Mouse (Mus musculus): ENCODE results near the gene Wbp11. TPM values are rescaled to one million over a fixed set of nuclear protein-coding genes. Genes with fewer than 3 reads are reported as not detected.

The Wbp11 gene
- total and polyA plus RNA-seq, 3 experiments: 43.5 to 411 (median 294) TPM

DNA sequence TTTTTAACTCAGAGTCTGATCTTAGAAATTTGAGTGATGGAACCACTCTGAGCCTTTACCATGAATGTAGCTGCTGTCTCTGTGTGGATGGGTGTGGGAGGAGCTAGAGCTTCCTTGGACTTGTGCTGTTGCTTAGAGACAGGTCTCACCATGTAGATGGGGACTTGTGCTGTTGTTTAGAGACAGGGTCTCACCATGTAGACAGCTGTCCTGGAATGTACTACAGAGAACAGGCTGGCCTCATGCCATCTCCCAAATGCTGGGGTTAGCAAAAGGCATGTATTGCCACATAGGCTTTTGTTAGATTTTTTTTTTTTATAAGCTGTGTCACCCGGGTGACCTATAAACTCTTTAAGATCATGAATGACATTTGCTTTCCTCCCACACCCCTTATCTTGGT lies 64.1 kb downstream of the Wbp11 start:
- TF ChIP-seq GABPA (IDR thresholded peaks at IDR 0.05; ENCODE audit: low read depth, low read length) (no peak), CTCF (IDR thresholded peaks at IDR 0.05 in 2 of 3, conservative IDR thresholded peaks at IDR 0.05 in 1 of 3; ENCODE audit: control insufficient read depth in 1 of 3, insufficient read depth in 1 of 3, low read depth in 2 of 3, low read length in 3 of 3, poor library complexity in 1 of 3, severe bottlenecking in 1 of 3) (no peak), ZNF384 (IDR thresholded peaks at IDR 0.05; ENCODE audit: low read depth, low read length) (no peak), ELF1 (IDR thresholded peaks at IDR 0.05; ENCODE audit: low read depth, low read length) (no peak), ZC3H11A (IDR thresholded peaks at IDR 0.05; ENCODE audit: low read depth, low read length) (no peak), TCF12 (IDR thresholded peaks at IDR 0.05; ENCODE audit: low read depth, low read length) (no peak), E2F4 (IDR thresholded peaks at IDR 0.05; ENCODE audit: borderline replicate concordance, low read depth, low read length) (no peak), CHD1 (IDR thresholded peaks at IDR 0.05; ENCODE audit: low read depth, low read length) (no peak), MAZ (IDR thresholded peaks at IDR 0.05; ENCODE audit: low read depth, low read length) (no peak), POLR2AphosphoS5 (IDR thresholded peaks at IDR 0.05; ENCODE audit: borderline replicate concordance, low read depth, low read length) (no peak), GATA1 (IDR thresholded peaks at IDR 0.05; ENCODE audit: low read depth, low read length) (no peak), MAFK (IDR thresholded peaks at IDR 0.05; ENCODE audit: borderline replicate concordance, low read depth, low read length) (no peak), NRF1 (IDR thresholded peaks at IDR 0.05; ENCODE audit: insufficient read depth, low read depth, low read length, poor library complexity, severe bottlenecking) (no peak), SMC3 (IDR thresholded peaks at IDR 0.05; ENCODE audit: low read depth, low read length) (no peak), UBTF (IDR thresholded peaks at IDR 0.05; ENCODE audit: borderline replicate concordance, insufficient read depth, low read depth, low read length) (no peak), MEF2A (IDR thresholded peaks at IDR 0.05; ENCODE audit: extremely low read depth, insufficient replicate concordance, low read depth, low read length, poor library complexity, severe bottlenecking) (no peak), EP300 (IDR thresholded peaks at IDR 0.05; ENCODE audit: low read depth in 1 of 2, low read length in 2 of 2) (no peak), RCOR1 (IDR thresholded peaks at IDR 0.05; ENCODE audit: low read depth, low read length) (no peak), ETS1 (IDR thresholded peaks at IDR 0.05; ENCODE audit: low read depth, low read length) (no peak), BHLHE40 (IDR thresholded peaks at IDR 0.05; ENCODE audit: borderline replicate concordance, low read depth, low read length) (no peak)
- no peaks in the 10 kb centered on the region for H3K4me1 ChIP-seq (ENCODE audit: control insufficient read depth in 1 of 2, insufficient read depth in 2 of 2, low read length in 2 of 2)

More for the DNA sequence above, 64.1 kb downstream of the Wbp11 start:
- H3K79me2 ChIP-seq (ENCODE audit: control insufficient read depth, insufficient read depth, low read length, poor library complexity): no peaks in the 10 kb centered on the region
- no peak for DNase-seq (ENCODE audit: low read depth, low spot score)
- no peaks in the 10 kb centered on the region for H3K9me3 ChIP-seq (replicated peaks; ENCODE audit: insufficient read depth, low read length)
- H3K4me3 ChIP-seq (ENCODE audit: control insufficient read depth in 1 of 2, insufficient read depth in 1 of 2, low read depth in 2 of 2, low read length in 2 of 2): no peak overlapping the region
- H3K36me3 ChIP-seq (ENCODE audit: control insufficient read depth in 1 of 2, insufficient read depth in 2 of 2, low read length in 2 of 2): no peaks in the 10 kb centered on the region
- H3K27me3 ChIP-seq (ENCODE audit: control insufficient read depth in 1 of 2, insufficient read depth in 2 of 2, low read length in 2 of 2): no peaks in the 10 kb centered on the region
- no peak overlapping the region for H3K9ac ChIP-seq (ENCODE audit: control insufficient read depth, low read depth, low read length, poor library complexity, severe bottlenecking)
- no peak overlapping the region for H3K27ac ChIP-seq (ENCODE audit: control insufficient read depth, low read depth, low read length)

Other genes with a start within 250 kb of the Wbp11 start
- not detected in 2 replicates for gene Plbd1, start 166.3 kb downstream of the Wbp11 start, total RNA-seq (2012; rRNA removed)
- gene Plbd1, start 166.3 kb downstream of the Wbp11 start, polyA plus RNA-seq (2012; ENCODE audit: insufficient read depth in 1 of 2, insufficient read length in 2 of 2, low read depth in 1 of 2, low replicate concordance in 2 of 2, missing spikeins in 1 of 2): not detected
- gene Gucy2c, start 46.5 kb downstream of the Wbp11 start, total RNA-seq (2012; rRNA removed): not detected in 2 replicates
- not detected for gene Gucy2c, start 46.5 kb downstream of the Wbp11 start, polyA plus RNA-seq (2012; ENCODE audit: insufficient read depth in 1 of 2, insufficient read length in 2 of 2, low read depth in 1 of 2, low replicate concordance in 2 of 2, missing spikeins in 1 of 2)
- 306 and 416 TPM in 2 replicates for gene Hist4h4, start 23.8 kb downstream of the Wbp11 start, total RNA-seq (2012; rRNA removed)
- 1 to 10 TPM in 1 of 2 experiments, not detected in 1; 1.1 TPM for gene Hist4h4, start 23.8 kb downstream of the Wbp11 start, polyA plus RNA-seq (2012; ENCODE audit: insufficient read depth in 1 of 2, insufficient read length in 2 of 2, low read depth in 1 of 2, low replicate concordance in 2 of 2, missing spikeins in 1 of 2)
- 111 and 142 TPM in 2 replicates for gene H2afj, start 20.0 kb downstream of the Wbp11 start, total RNA-seq (2012; rRNA removed)
- 100 to 1,000 TPM in 1 of 2 experiments, not detected in 1; 176 TPM for gene H2afj, start 20.0 kb downstream of the Wbp11 start, polyA plus RNA-seq (2012; ENCODE audit: insufficient read depth in 1 of 2, insufficient read length in 2 of 2, low read depth in 1 of 2, low replicate concordance in 2 of 2, missing spikeins in 1 of 2)
- gene BC049715, start 607 bp downstream of the Wbp11 start, total RNA-seq (2012; rRNA removed): 0.26 and 0.27 TPM in 2 replicates
- gene BC049715, start 607 bp downstream of the Wbp11 start, polyA plus RNA-seq (2012; ENCODE audit: insufficient read depth in 1 of 2, insufficient read length in 2 of 2, low read depth in 1 of 2, low replicate concordance in 2 of 2, missing spikeins in 1 of 2): 1 to 10 TPM in 1 of 2 experiments, not detected in 1; 1.2 TPM
- not detected in 2 replicates for gene Smco3, start 7.2 kb upstream of the Wbp11 start, total RNA-seq (2012; rRNA removed)
- not detected for gene Smco3, start 7.2 kb upstream of the Wbp11 start, polyA plus RNA-seq (2012; ENCODE audit: insufficient read depth in 1 of 2, insufficient read length in 2 of 2, low read depth in 1 of 2, low replicate concordance in 2 of 2, missing spikeins in 1 of 2)
- gene Art4, start 29.5 kb upstream of the Wbp11 start, total RNA-seq (2012; rRNA removed): 0.13 and 0.50 TPM in 2 replicates
- under 1 TPM in 1 of 2 experiments, not detected in 1; 0.60 TPM for gene Art4, start 29.5 kb upstream of the Wbp11 start, polyA plus RNA-seq (2012; ENCODE audit: insufficient read depth in 1 of 2, insufficient read length in 2 of 2, low read depth in 1 of 2, low replicate concordance in 2 of 2, missing spikeins in 1 of 2)
- not detected in 2 replicates for gene Mgp, start 47.6 kb upstream of the Wbp11 start, total RNA-seq (2012; rRNA removed)
- not detected for gene Mgp, start 47.6 kb upstream of the Wbp11 start, polyA plus RNA-seq (2012; ENCODE audit: insufficient read depth in 1 of 2, insufficient read length in 2 of 2, low read depth in 1 of 2, low replicate concordance in 2 of 2, missing spikeins in 1 of 2)
- not detected in 2 replicates for gene Erp27, start 93.9 kb upstream of the Wbp11 start, total RNA-seq (2012; rRNA removed)
- under 1 TPM in 1 of 2 experiments, not detected in 1; 0.39 TPM for gene Erp27, start 93.9 kb upstream of the Wbp11 start, polyA plus RNA-seq (2012; ENCODE audit: insufficient read depth in 1 of 2, insufficient read length in 2 of 2, low read depth in 1 of 2, low replicate concordance in 2 of 2, missing spikeins in 1 of 2)
- gene Pde6h, start 95.6 kb upstream of the Wbp11 start, total RNA-seq (2012; rRNA removed): not detected in 2 replicates
- gene Pde6h, start 95.6 kb upstream of the Wbp11 start, polyA plus RNA-seq (2012; ENCODE audit: insufficient read depth in 1 of 2, insufficient read length in 2 of 2, low read depth in 1 of 2, low replicate concordance in 2 of 2, missing spikeins in 1 of 2): under 1 TPM in 1 of 2 experiments, not detected in 1; 0.08 TPM
- gene Arhgdib, start 113.7 kb upstream of the Wbp11 start, total RNA-seq (2012; rRNA removed): 102 and 144 TPM in 2 replicates
- 100 to 1,000 TPM; 346 to 408 TPM for gene Arhgdib, start 113.7 kb upstream of the Wbp11 start, polyA plus RNA-seq (2012; ENCODE audit: insufficient read depth in 1 of 2, insufficient read length in 2 of 2, low read depth in 1 of 2, low replicate concordance in 2 of 2, missing spikeins in 1 of 2)

Measured in MEL (cell line).